Comparison of ENCODE assay signal across 35 mouse cellular contexts in genomic region chr3:129885577-129885976, GRCm38 (mm10). TPM values are rescaled to one million over a fixed set of nuclear protein-coding genes. Genes with fewer than 3 reads are reported as not detected.
DNase-seq lines count a peak whose midpoint lies in the region; ATAC-seq lines count a peak whose summit lies in the region.
"Had no signal": no experiment of that assay in that cellular context is flagged by ENCODE, and none has a peak within 500 bp of the region (broad histone marks: within the 10 kb centered on the region; RNA-seq: fewer than 3 reads in every experiment).

No protein-coding gene starts in this region.

- no peaks in the 10 kb centered on the region for H3K9me3 ChIP-seq in heart, embryonic 14.5 days (ENCODE audit: control insufficient read depth, low read length)
- H3K9me3 ChIP-seq in liver, embryonic 15.5 days (replicated peaks): no peaks in the 10 kb centered on the region
- H3K9me3 ChIP-seq: embryonic facial prominence, embryonic 10.5 days; embryonic facial prominence, embryonic 15.5 days; forebrain, embryonic 10.5 days; hindbrain, embryonic 13.5 days; kidney, embryonic 15.5 days; limb, embryonic 12.5 days; midbrain, embryonic 10.5 days; midbrain, embryonic 15.5 days; neural tube, embryonic 15.5 days had no signal

- peaks cover 8% of the 10 kb centered on the region; the same call in 1 of the 2 replicates for H3K36me3 ChIP-seq in heart, embryonic 14.5 days (ENCODE audit: control insufficient read depth, insufficient read depth, low read length)
- peaks cover 12% of the 10 kb centered on the region for H3K36me3 ChIP-seq in liver, embryonic 15.5 days (replicated peaks)
- H3K36me3 ChIP-seq: embryonic facial prominence, embryonic 15.5 days had no signal

- H3K27me3 ChIP-seq in heart, embryonic 14.5 days (ENCODE audit: control insufficient read depth, insufficient read depth, low read length): no peaks in the 10 kb centered on the region
- H3K27me3 ChIP-seq in liver, embryonic 15.5 days: no peaks in the 10 kb centered on the region
- H3K27me3 ChIP-seq: embryonic facial prominence, embryonic 15.5 days; hindbrain, embryonic 13.5 days; kidney, embryonic 15.5 days; limb, embryonic 12.5 days; midbrain, embryonic 15.5 days; neural tube, embryonic 15.5 days had no signal

- no peak for DNase-seq in heart, adult 18-20 months
- peak; percentile 41 for DNase-seq in liver
- no peak for DNase-seq in urinary bladder, postnatal 25 days (ENCODE audit: low spot score)
- DNase-seq in urinary bladder, postnatal 14 days (ENCODE audit: low spot score): no peak
- DNase-seq in layer of hippocampus, adult 9-11 months: no peak
- DNase-seq: adrenal gland, adult 2 months; adrenal gland, postnatal 36 days; cerebellum, adult 2 months; cerebellum, postnatal 25 days; gastrocnemius, adult 2 months; heart, postnatal 4 days; kidney, adult 18-20 months; kidney, postnatal 25 days; lung, adult 18-20 months; retina, postnatal 1 day; spleen, adult 18-20 months; thymus, postnatal 25 days had no signal

- no peak for ATAC-seq in heart, embryonic 14.5 days (ENCODE audit: insufficient number of reproducible peaks, insufficient read depth, low FRiP score, low read depth)
- peak; percentile 43; the same call in 1 of the 2 replicates for ATAC-seq in liver, embryonic 15.5 days (ENCODE audit: insufficient read depth)
- ATAC-seq: forebrain, embryonic 16.5 days; lung, postnatal 0 days; midbrain, embryonic 15.5 days had no signal

- H3K9ac ChIP-seq in heart, embryonic 14.5 days (ENCODE audit: low read length): no peak overlapping the region
- H3K9ac ChIP-seq in liver, embryonic 15.5 days: peak overlapping the region; percentile 14; the same call in 1 of the 2 replicates
- H3K9ac ChIP-seq: embryonic facial prominence, embryonic 15.5 days; hindbrain, embryonic 13.5 days; kidney, embryonic 15.5 days; limb, embryonic 12.5 days; midbrain, embryonic 15.5 days; neural tube, embryonic 15.5 days had no signal

- H3K4me1 ChIP-seq in heart, embryonic 14.5 days (ENCODE audit: control insufficient read depth in 2 of 2, insufficient read depth in 2 of 2, low read length in 2 of 2): peaks cover 4 to 11% of the 10 kb centered on the region in 2 experiments
- H3K4me1 ChIP-seq in liver, embryonic 15.5 days (replicated peaks): peaks cover 75% of the 10 kb centered on the region
- H3K4me1 ChIP-seq: embryonic facial prominence, embryonic 15.5 days; forebrain, embryonic 10.5 days; hindbrain, embryonic 13.5 days; limb, embryonic 12.5 days; midbrain, embryonic 10.5 days; midbrain, embryonic 15.5 days; neural tube, embryonic 15.5 days had no signal

- no peak overlapping the region for H3K4me3 ChIP-seq in heart, embryonic 14.5 days (ENCODE audit: control insufficient read depth in 1 of 2, insufficient read depth in 1 of 2, low read depth in 1 of 2, low read length in 2 of 2)
- no peak overlapping the region for H3K4me3 ChIP-seq in liver, embryonic 15.5 days (replicated peaks)
- H3K4me3 ChIP-seq: embryonic facial prominence, embryonic 10.5 days; embryonic facial prominence, embryonic 15.5 days; forebrain, embryonic 10.5 days; gastrocnemius, adult 2 months; hindbrain, embryonic 13.5 days; kidney, embryonic 15.5 days; left cerebral cortex, adult 2 months; limb, embryonic 12.5 days; midbrain, embryonic 10.5 days; midbrain, embryonic 15.5 days; neural tube, embryonic 15.5 days had no signal

- WGBS in heart, embryonic 14.5 days: 40% methylated on average over 9 of the region's 9 CpGs
- 24% methylated on average over 9 of the region's 9 CpGs for WGBS in liver, embryonic 15.5 days (ENCODE audit: insufficient replicate concordance)

- 0 out of 2 replicates have a peak overlapping the region, but pooled peaks have one; percentile 21 for H3K4me2 ChIP-seq in heart, embryonic 14.5 days (ENCODE audit: low read length)
- H3K4me2 ChIP-seq in liver, embryonic 15.5 days: peak overlapping the region; percentile 48
- H3K4me2 ChIP-seq: embryonic facial prominence, embryonic 15.5 days; hindbrain, embryonic 13.5 days; kidney, embryonic 15.5 days; limb, embryonic 12.5 days; midbrain, embryonic 15.5 days; neural tube, embryonic 15.5 days had no signal

- H3K27ac ChIP-seq in heart, embryonic 14.5 days (replicated peaks in 1 of 2; ENCODE audit: control insufficient read depth in 1 of 2, insufficient read depth in 1 of 2, low read depth in 2 of 2, low read length in 2 of 2): no peak overlapping the region
- peak overlapping the region; percentile 55 for H3K27ac ChIP-seq in liver, embryonic 15.5 days (replicated peaks)
- H3K27ac ChIP-seq: embryonic facial prominence, embryonic 10.5 days; embryonic facial prominence, embryonic 15.5 days; forebrain, embryonic 10.5 days; gastrocnemius, adult 2 months; hindbrain, embryonic 13.5 days; kidney, embryonic 15.5 days; left cerebral cortex, adult 2 months; limb, embryonic 12.5 days; macrophage; midbrain, embryonic 10.5 days; midbrain, embryonic 15.5 days; neural tube, embryonic 15.5 days had no signal

RNA-seq across cellular contexts. Expression of gene Pla2g12a, which starts 7.2 kb away (rescaled TPM):
- 67.3 and 67.9 TPM in 2 replicates for polyA plus RNA-seq in heart, embryonic 14.5 days (2014; fragmentation: Nextera tagmentation; extraction: Ambion mirVana)
- 10 to 100 TPM; 46.3 to 61.8 TPM for total RNA-seq in heart, adult 18-20 months (2021)
- 71.4 and 77.9 TPM in 2 replicates for polyA plus RNA-seq in liver, embryonic 15.5 days (2015; fragmentation: Nextera tagmentation; extraction: Ambion mirVana)

RNA-seq across cellular contexts. Expression of gene Casp6, which starts 15.6 kb away (rescaled TPM):
- 66.4 and 74.2 TPM in 2 replicates for polyA plus RNA-seq in heart, embryonic 14.5 days (2014; fragmentation: Nextera tagmentation; extraction: Ambion mirVana)
- 10 to 100 TPM; 11.3 to 12.6 TPM for total RNA-seq in heart, adult 18-20 months (2021)
- polyA plus RNA-seq in liver, embryonic 15.5 days (2015; fragmentation: Nextera tagmentation; extraction: Ambion mirVana): 27.3 and 30.6 TPM in 2 replicates

RNA-seq across cellular contexts. Expression of gene Cfi, which starts 49.9 kb away (rescaled TPM):
- polyA plus RNA-seq in heart, embryonic 14.5 days (2014; fragmentation: Nextera tagmentation; extraction: Ambion mirVana): 2.7 and 3.4 TPM in 2 replicates
- under 1 TPM; 0.40 to 0.80 TPM for total RNA-seq in heart, adult 18-20 months (2021)
- polyA plus RNA-seq in liver, embryonic 15.5 days (2015; fragmentation: Nextera tagmentation; extraction: Ambion mirVana): 219 and 252 TPM in 2 replicates
- total RNA-seq: gastrocnemius, adult 2 months; layer of hippocampus, adult 18-20 months; layer of hippocampus, postnatal 14 days; left cerebral cortex, adult 2 months; left cerebral cortex, postnatal 25 days had no signal
- polyA plus RNA-seq: macrophage had no signal

RNA-seq across cellular contexts. Expression of gene Gar1, which starts 54.4 kb away (rescaled TPM):
- polyA plus RNA-seq in heart, embryonic 14.5 days (2014; fragmentation: Nextera tagmentation; extraction: Ambion mirVana): 14.0 and 21.5 TPM in 2 replicates
- 10 to 100 TPM; 14.7 to 17.5 TPM for total RNA-seq in heart, adult 18-20 months (2021)
- polyA plus RNA-seq in liver, embryonic 15.5 days (2015; fragmentation: Nextera tagmentation; extraction: Ambion mirVana): 39.9 and 40.0 TPM in 2 replicates

Comparison
In these comparisons a context has a peak if more than half of its experiments do, and no peak if none do; other contexts are left out.
1. RNA of gene Cfi, which starts 49.9 kb away (polyA plus RNA-seq): 219 to 252 TPM in liver, embryonic 15.5 days; 2.7 to 3.4 TPM in heart, embryonic 14.5 days; every median in the first group is over 10 times any median in the second.